Mouse (Mus musculus): ENCODE results near the gene Bckdhb. TPM values are rescaled to one million over a fixed set of nuclear protein-coding genes. Genes with fewer than 3 reads are reported as not detected.

The Bckdhb gene
- 34.8 and 37.1 TPM in 2 replicates for polyA plus RNA-seq (2014; fragmentation: Nextera tagmentation; extraction: Ambion mirVana)

- H3K9me3 ChIP-seq (ENCODE audit: control insufficient read depth, low read length) = no peaks in the 10 kb centered on the region
- peak within 1 kb of the TSS; percentile 87 for H3K4me2 ChIP-seq
- peak within 1 kb of the TSS; percentile 78 for H3K4me3 ChIP-seq (ENCODE audit: low read depth, low read length)
- ATAC-seq (replicated peaks; ENCODE audit: low FRiP score) = peak; percentile 98
- H3K9ac ChIP-seq (ENCODE audit: low read depth, low read length) = peak within 1 kb of the TSS; percentile 70
- DNase-seq (ENCODE audit: low spot score) = peak; percentile 91
- no peaks in the 10 kb centered on the region for H3K36me3 ChIP-seq (ENCODE audit: control insufficient read depth, insufficient read depth, low read length)
- under 1% methylated on average over 43 of the region's 46 CpGs for WGBS
- peaks cover 5% of the 10 kb centered on the region; the same call in 1 of the 2 replicates for H3K4me1 ChIP-seq (replicated peaks; ENCODE audit: control insufficient read depth, insufficient read depth, low read length)
- H3K27me3 ChIP-seq (replicated peaks; ENCODE audit: control insufficient read depth, insufficient read depth, low read length) = no peaks in the 10 kb centered on the region
- no peak within 1 kb of the TSS for H3K27ac ChIP-seq (ENCODE audit: low read depth, low read length)
These were observed at the start of gene Bckdhb for GRCm38 (mm10) chr9:83924878-83925687. Gene Bckdhb (plus strand): TSS chr9:83925145.

GRCm38 (mm10) chr9:83882191-83882590 lies 42.8 kb upstream of the Bckdhb start:
- H3K4me2 ChIP-seq = no peak overlapping the region
- ATAC-seq (replicated peaks; ENCODE audit: low FRiP score) (no peak), DNase-seq (ENCODE audit: low spot score) (no peak)
- H3K27ac ChIP-seq (ENCODE audit: low read depth, low read length) = no peak overlapping the region
- no peaks in the 10 kb centered on the region for H3K4me1 ChIP-seq (replicated peaks; ENCODE audit: control insufficient read depth, insufficient read depth, low read length)
- no peak overlapping the region for H3K4me3 ChIP-seq (ENCODE audit: low read depth, low read length)
- 77% methylated on average over 6 of the region's 6 CpGs for WGBS
- H3K36me3 ChIP-seq (ENCODE audit: control insufficient read depth, insufficient read depth, low read length) = no peaks in the 10 kb centered on the region
- no peak overlapping the region for H3K9ac ChIP-seq (ENCODE audit: low read depth, low read length)
- no peaks in the 10 kb centered on the region for H3K9me3 ChIP-seq (ENCODE audit: control insufficient read depth, low read length)
- H3K27me3 ChIP-seq (replicated peaks; ENCODE audit: control insufficient read depth, insufficient read depth, low read length) = no peaks in the 10 kb centered on the region

- Histone ChIP-seq H3K27me3 (replicated peaks; ENCODE audit: control insufficient read depth, insufficient read depth, low read length) (no peaks in the 10 kb centered on the region), H3K4me2 (no peak overlapping the region), H3K4me3 (ENCODE audit: low read depth, low read length) (no peak overlapping the region), H3K36me3 (ENCODE audit: control insufficient read depth, insufficient read depth, low read length) (no peaks in the 10 kb centered on the region), H3K9ac (ENCODE audit: low read depth, low read length) (no peak overlapping the region), H3K9me3 (ENCODE audit: control insufficient read depth, low read length) (no peaks in the 10 kb centered on the region), H3K4me1 (replicated peaks; ENCODE audit: control insufficient read depth, insufficient read depth, low read length) (no peaks in the 10 kb centered on the region), H3K27ac (ENCODE audit: low read depth, low read length) (no peak overlapping the region)
- ATAC-seq (replicated peaks; ENCODE audit: low FRiP score) = no peak
- no peak for DNase-seq (ENCODE audit: low spot score)
These were observed 38.8 kb upstream of the Bckdhb start for GRCm38 (mm10) chr9:83886149-83886548.

GRCm38 (mm10) chr9:83888214-83888613 lies 36.7 kb upstream of the Bckdhb start:
- H3K9me3 ChIP-seq (ENCODE audit: control insufficient read depth, low read length) = no peaks in the 10 kb centered on the region
- no peak overlapping the region for H3K4me3 ChIP-seq (ENCODE audit: low read depth, low read length)
- ATAC-seq (replicated peaks; ENCODE audit: low FRiP score) = no peak
- H3K36me3 ChIP-seq (ENCODE audit: control insufficient read depth, insufficient read depth, low read length) = no peaks in the 10 kb centered on the region
- no peak for DNase-seq (ENCODE audit: low spot score)
- no peak overlapping the region for H3K9ac ChIP-seq (ENCODE audit: low read depth, low read length)
- 83% methylated on average over 5 of the region's 5 CpGs for WGBS
- no peak overlapping the region for H3K4me2 ChIP-seq
- H3K27ac ChIP-seq (ENCODE audit: low read depth, low read length) = no peak overlapping the region
- H3K27me3 ChIP-seq (replicated peaks; ENCODE audit: control insufficient read depth, insufficient read depth, low read length) = no peaks in the 10 kb centered on the region
- no peaks in the 10 kb centered on the region for H3K4me1 ChIP-seq (replicated peaks; ENCODE audit: control insufficient read depth, insufficient read depth, low read length)

- no peaks in the 10 kb centered on the region for H3K4me1 ChIP-seq (replicated peaks; ENCODE audit: control insufficient read depth, insufficient read depth, low read length)
- H3K27ac ChIP-seq (ENCODE audit: low read depth, low read length) = no peak overlapping the region
- no peaks in the 10 kb centered on the region for H3K36me3 ChIP-seq (ENCODE audit: control insufficient read depth, insufficient read depth, low read length)
- H3K4me3 ChIP-seq (ENCODE audit: low read depth, low read length) = no peak overlapping the region
- H3K4me2 ChIP-seq = no peak overlapping the region
- no peaks in the 10 kb centered on the region for H3K27me3 ChIP-seq (replicated peaks; ENCODE audit: control insufficient read depth, insufficient read depth, low read length)
- H3K9me3 ChIP-seq (ENCODE audit: control insufficient read depth, low read length) = no peaks in the 10 kb centered on the region
- no peak overlapping the region for H3K9ac ChIP-seq (ENCODE audit: low read depth, low read length)
- WGBS = 70% methylated on average over 8 of the region's 8 CpGs
- no peak for ATAC-seq (replicated peaks; ENCODE audit: low FRiP score)
- no peak for DNase-seq (ENCODE audit: low spot score)
These were observed 31.9 kb upstream of the Bckdhb start for GRCm38 (mm10) chr9:83893073-83893472.

GRCm38 (mm10) chr9:83893767-83894330 lies 31.1 kb upstream of the Bckdhb start:
- Histone ChIP-seq H3K27ac (ENCODE audit: low read depth, low read length) (no peak overlapping the region), H3K4me1 (replicated peaks; ENCODE audit: control insufficient read depth, insufficient read depth, low read length) (no peaks in the 10 kb centered on the region), H3K27me3 (replicated peaks; ENCODE audit: control insufficient read depth, insufficient read depth, low read length) (no peaks in the 10 kb centered on the region), H3K4me3 (ENCODE audit: low read depth, low read length) (no peak overlapping the region), H3K9me3 (ENCODE audit: control insufficient read depth, low read length) (no peaks in the 10 kb centered on the region), H3K4me2 (no peak overlapping the region), H3K36me3 (ENCODE audit: control insufficient read depth, insufficient read depth, low read length) (no peaks in the 10 kb centered on the region), H3K9ac (ENCODE audit: low read depth, low read length) (no peak overlapping the region)
- ATAC-seq (replicated peaks; ENCODE audit: low FRiP score) = 0 out of 2 replicates have a peak, but pooled peaks have one; percentile 45
- no peak for DNase-seq (ENCODE audit: low spot score)
- 80% methylated on average over 4 of the region's 4 CpGs for WGBS

- no peak overlapping the region for H3K4me2 ChIP-seq
- DNase-seq (ENCODE audit: low spot score) (no peak), ATAC-seq (replicated peaks; ENCODE audit: low FRiP score) (no peak)
- no peak overlapping the region for H3K4me3 ChIP-seq (ENCODE audit: low read depth, low read length)
- no peak overlapping the region for H3K9ac ChIP-seq (ENCODE audit: low read depth, low read length)
- 79% methylated on average over 2 of the region's 2 CpGs for WGBS
- no peak overlapping the region for H3K27ac ChIP-seq (ENCODE audit: low read depth, low read length)
- H3K27me3 ChIP-seq (replicated peaks; ENCODE audit: control insufficient read depth, insufficient read depth, low read length) = no peaks in the 10 kb centered on the region
- no peaks in the 10 kb centered on the region for H3K36me3 ChIP-seq (ENCODE audit: control insufficient read depth, insufficient read depth, low read length)
- H3K4me1 ChIP-seq (replicated peaks; ENCODE audit: control insufficient read depth, insufficient read depth, low read length) = no peaks in the 10 kb centered on the region
- H3K9me3 ChIP-seq (ENCODE audit: control insufficient read depth, low read length) = no peaks in the 10 kb centered on the region
These were observed 22.9 kb upstream of the Bckdhb start for GRCm38 (mm10) chr9:83902086-83902485.

- H3K9ac ChIP-seq (ENCODE audit: low read depth, low read length) = no peak overlapping the region
- no peak overlapping the region for H3K27ac ChIP-seq (ENCODE audit: low read depth, low read length)
- 60% methylated on average over 4 of the region's 4 CpGs for WGBS
- no peak overlapping the region for H3K4me2 ChIP-seq
- DNase-seq (ENCODE audit: low spot score) (no peak), ATAC-seq (replicated peaks; ENCODE audit: low FRiP score) (no peak)
- H3K27me3 ChIP-seq (replicated peaks; ENCODE audit: control insufficient read depth, insufficient read depth, low read length) = no peaks in the 10 kb centered on the region
- no peaks in the 10 kb centered on the region for H3K4me1 ChIP-seq (replicated peaks; ENCODE audit: control insufficient read depth, insufficient read depth, low read length)
- H3K9me3 ChIP-seq (ENCODE audit: control insufficient read depth, low read length) = no peaks in the 10 kb centered on the region
- no peaks in the 10 kb centered on the region for H3K36me3 ChIP-seq (ENCODE audit: control insufficient read depth, insufficient read depth, low read length)
- no peak overlapping the region for H3K4me3 ChIP-seq (ENCODE audit: low read depth, low read length)
These were observed 19.1 kb upstream of the Bckdhb start for GRCm38 (mm10) chr9:83905820-83906219.

- 75% methylated on average over 3 of the region's 3 CpGs for WGBS
- H3K36me3 ChIP-seq (ENCODE audit: control insufficient read depth, insufficient read depth, low read length) = no peaks in the 10 kb centered on the region
- H3K4me2 ChIP-seq = no peak overlapping the region
- no peak for DNase-seq (ENCODE audit: low spot score)
- no peaks in the 10 kb centered on the region for H3K27me3 ChIP-seq (replicated peaks; ENCODE audit: control insufficient read depth, insufficient read depth, low read length)
- H3K4me3 ChIP-seq (ENCODE audit: low read depth, low read length) = no peak overlapping the region
- no peaks in the 10 kb centered on the region for H3K4me1 ChIP-seq (replicated peaks; ENCODE audit: control insufficient read depth, insufficient read depth, low read length)
- no peak for ATAC-seq (replicated peaks; ENCODE audit: low FRiP score)
- no peaks in the 10 kb centered on the region for H3K9me3 ChIP-seq (ENCODE audit: control insufficient read depth, low read length)
- H3K9ac ChIP-seq (ENCODE audit: low read depth, low read length) = no peak overlapping the region
- no peak overlapping the region for H3K27ac ChIP-seq (ENCODE audit: low read depth, low read length)
These were observed 17.9 kb upstream of the Bckdhb start for GRCm38 (mm10) chr9:83907017-83907416.

Data from liver, embryonic 11.5 days (tissue).